Mouse (Mus musculus): Measurements from ENCODE around the gene Qrich2. TPM values are rescaled to one million over a fixed set of nuclear protein-coding genes. Genes with fewer than 3 reads are reported as not detected.

Qrich2 gene
- polyA plus RNA-seq, 1 experiment, result not detected

DNA sequence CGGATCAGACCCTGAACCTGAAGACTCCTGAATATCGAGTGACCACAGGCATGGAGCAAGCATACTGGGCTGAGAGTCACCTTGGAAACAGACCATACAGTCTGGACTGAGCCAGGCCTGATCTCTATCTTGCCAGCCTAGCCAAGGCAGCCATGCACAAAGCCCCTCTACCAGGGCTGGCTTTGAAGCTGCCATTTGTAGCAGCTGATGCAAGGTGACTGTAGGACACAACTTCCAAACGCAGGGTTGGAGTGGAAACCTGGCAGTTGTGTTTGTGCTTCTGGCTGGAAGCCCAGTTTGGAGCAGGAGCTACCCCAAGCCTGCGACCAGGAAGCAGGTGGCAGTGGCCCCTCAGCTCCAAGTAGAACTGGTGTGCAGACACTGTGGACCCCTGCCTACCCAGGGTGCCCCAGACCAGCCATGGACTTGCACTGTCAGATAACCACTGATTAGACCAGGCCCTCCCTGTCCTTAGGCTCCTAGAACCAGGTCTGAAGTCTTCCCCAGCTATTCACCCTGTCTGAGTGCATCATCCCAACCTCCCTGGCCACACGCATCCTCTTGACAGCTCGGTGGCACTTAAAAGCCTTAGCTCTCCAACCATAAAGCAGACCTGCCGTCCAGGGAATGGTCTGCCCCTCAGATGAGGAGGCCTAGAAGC, 25.5 kb downstream of the Qrich2 start:
- Histone ChIP-seq H3K9me3 (no peaks in the 10 kb centered on the region), H3K4me3 (replicated peaks) (no peak overlapping the region), H3K27me3 (replicated peaks) (peaks cover 8% of the 10 kb centered on the region), H3K36me3 (replicated peaks; ENCODE audit: low read length) (peaks cover 50% of the 10 kb centered on the region), H3K4me1 (peaks cover 44% of the 10 kb centered on the region)
- TF ChIP-seq FLI1 (IDR thresholded peaks at IDR 0.05; ENCODE audit: low read length) (no peak), GATA1 (IDR thresholded peaks at IDR 0.05; ENCODE audit: borderline replicate concordance, low read length) (no peak)

DNA sequence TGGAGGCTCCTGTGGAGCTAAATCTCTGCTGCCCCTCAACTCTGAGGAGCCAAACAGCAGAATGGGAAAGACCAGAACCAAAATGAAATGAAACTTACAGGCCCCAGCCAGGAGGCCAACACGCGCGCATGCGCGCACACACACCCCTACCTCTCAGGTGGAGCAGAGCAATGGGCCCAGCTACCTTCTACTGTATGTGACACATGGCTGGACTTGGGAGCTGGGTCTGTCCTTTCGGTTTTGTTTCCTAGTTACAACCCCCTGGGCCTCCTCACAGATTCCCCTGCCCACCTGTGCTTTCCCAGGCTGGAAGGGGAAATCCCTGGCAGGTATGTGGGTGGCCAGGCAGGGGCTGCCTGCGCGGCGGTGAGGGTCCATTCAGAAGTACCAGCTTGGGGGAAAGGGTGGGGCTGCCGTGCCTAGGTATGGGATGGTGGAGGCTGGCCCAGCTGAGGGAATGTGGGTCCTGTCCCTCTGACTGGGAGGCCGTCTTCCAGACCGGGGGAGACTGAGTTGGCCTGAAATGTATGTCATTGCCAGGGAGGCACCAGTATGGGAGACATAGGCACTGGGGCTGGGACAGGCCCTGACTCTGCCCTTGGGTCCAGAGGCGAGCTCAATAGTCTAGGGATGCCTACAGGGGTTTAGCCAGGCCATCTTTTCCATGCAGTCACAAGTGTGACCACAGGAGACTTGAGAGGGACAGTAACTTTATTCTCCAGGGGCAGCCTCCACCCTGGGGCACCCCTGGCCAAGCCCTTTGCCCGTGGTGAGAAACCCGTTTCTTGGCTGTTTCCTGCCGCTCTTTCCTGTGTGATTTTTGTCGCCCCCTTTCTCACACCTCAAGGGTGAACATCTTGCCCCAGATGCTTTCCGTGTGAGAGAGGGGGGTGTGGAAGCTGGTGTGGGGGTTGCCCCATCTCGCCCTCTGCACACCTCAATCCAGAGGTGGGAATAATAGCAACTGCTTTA, 26.5 kb downstream of the Qrich2 start:
- H3K36me3 ChIP-seq (replicated peaks; ENCODE audit: low read length), result peaks cover 54% of the 10 kb centered on the region
- H3K27me3 ChIP-seq (replicated peaks), result peaks cover 5% of the 10 kb centered on the region
- H3K4me3 ChIP-seq (replicated peaks), result no peak overlapping the region
- TF ChIP-seq GATA1 (IDR thresholded peaks at IDR 0.05; ENCODE audit: borderline replicate concordance, low read length) (no peak), FLI1 (IDR thresholded peaks at IDR 0.05; ENCODE audit: low read length) (no peak)
- H3K9me3 ChIP-seq, result no peaks in the 10 kb centered on the region
- peaks cover 50% of the 10 kb centered on the region for H3K4me1 ChIP-seq

DNA sequence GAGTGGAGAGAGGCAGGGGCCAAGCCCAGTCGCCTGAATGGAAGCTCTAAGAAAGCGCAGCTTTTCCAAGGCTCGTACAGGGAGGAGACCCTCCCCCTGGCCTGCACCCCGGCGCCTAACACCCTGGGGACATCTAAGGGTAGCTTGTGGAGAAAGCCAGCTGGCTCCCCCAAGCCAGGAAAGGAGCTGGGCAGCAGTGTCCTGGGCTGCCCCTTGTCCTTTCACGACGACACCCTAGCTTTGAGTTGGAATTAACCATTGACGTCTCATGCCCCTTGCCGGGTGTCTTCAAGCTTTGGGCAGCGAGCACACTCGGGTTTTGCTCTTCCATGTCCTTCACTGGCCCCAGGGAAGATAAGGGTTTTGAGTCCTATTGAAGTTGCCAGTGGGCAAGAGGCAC, 28.5 kb downstream of the Qrich2 start:
- Histone ChIP-seq H3K36me3 (replicated peaks; ENCODE audit: low read length) (peaks cover 54% of the 10 kb centered on the region), H3K9me3 (no peaks in the 10 kb centered on the region), H3K4me3 (replicated peaks) (peak overlapping the region; percentile 69), H3K27me3 (replicated peaks) (no peaks in the 10 kb centered on the region), H3K4me1 (peaks cover 55% of the 10 kb centered on the region)
- no peak for TF ChIP-seq GATA1 (IDR thresholded peaks at IDR 0.05; ENCODE audit: borderline replicate concordance, low read length)
- no peak for TF ChIP-seq FLI1 (IDR thresholded peaks at IDR 0.05; ENCODE audit: low read length)

DNA sequence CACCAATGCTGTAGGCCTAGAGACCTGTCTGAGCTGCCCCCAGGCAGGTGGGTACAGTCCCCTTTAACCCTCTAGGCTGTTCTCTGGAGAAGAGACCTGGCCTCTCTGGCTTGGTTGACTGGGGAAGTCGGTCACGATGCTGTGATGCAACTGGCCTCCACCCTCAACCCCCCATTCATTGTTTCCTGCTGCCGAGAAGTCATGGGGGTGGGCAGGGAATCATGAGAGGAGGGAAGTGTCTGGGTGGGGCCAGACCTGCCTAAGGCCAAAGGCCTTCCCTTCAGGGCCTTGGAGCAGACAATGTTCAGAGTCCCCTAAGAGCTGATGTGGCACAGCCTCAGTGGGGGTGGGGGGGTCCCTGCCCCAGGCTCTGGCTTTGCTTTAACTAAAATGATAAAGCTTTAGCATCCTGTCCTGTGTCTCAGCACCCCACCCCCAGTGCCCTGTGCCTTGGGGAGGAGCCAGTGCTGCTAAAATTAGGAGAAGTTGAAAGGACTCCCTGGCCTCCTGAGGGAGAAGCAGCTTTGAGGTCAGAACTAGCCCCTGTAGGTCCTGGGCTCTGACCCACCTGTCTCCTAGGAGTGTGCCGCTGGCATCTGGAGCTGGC, 29.2 kb downstream of the Qrich2 start:
- peak overlapping the region; percentile 69 for H3K4me3 ChIP-seq (replicated peaks)
- peaks cover 54% of the 10 kb centered on the region for H3K36me3 ChIP-seq (replicated peaks; ENCODE audit: low read length)
- H3K4me1 ChIP-seq, result peaks cover 60% of the 10 kb centered on the region
- TF ChIP-seq GATA1 (IDR thresholded peaks at IDR 0.05; ENCODE audit: borderline replicate concordance, low read length) (no peak), FLI1 (IDR thresholded peaks at IDR 0.05; ENCODE audit: low read length) (no peak)
- no peaks in the 10 kb centered on the region for H3K9me3 ChIP-seq
- no peaks in the 10 kb centered on the region for H3K27me3 ChIP-seq (replicated peaks)

DNA sequence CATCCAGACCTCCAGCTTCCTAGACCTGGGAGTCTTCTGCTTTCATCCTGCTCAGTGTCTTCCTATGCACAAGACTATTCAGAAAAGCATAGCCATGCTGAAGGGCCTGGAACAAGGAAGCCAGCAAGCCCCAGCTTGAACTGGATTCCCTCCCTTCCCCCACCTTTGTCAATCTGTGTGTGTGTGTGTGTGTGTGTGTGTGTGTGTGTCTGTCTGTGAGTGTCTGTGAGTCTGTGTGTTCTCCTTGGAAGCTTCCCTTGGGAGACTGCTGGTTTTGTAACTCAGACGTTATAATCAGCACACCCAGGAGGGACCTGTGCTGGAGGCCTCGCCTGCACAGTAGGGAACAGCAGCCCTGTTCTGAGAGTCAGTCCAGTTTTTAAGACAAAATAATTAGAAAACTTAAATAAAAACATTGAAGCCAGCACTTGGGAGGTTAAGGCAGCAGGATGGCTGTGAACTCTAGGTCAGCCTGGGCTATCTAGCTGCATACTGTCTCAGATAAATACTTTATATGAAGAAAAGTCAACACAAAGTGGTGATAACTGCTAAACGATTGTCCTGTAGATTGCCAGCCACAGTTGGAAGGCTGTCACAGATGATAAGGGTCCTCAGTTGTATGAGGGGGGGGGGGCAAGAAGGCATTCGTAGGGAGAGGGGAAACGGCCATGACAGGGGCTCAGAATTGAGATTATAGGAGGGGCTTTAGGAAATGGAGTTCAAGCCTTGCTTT, 29.9 kb downstream of the Qrich2 start:
- H3K9me3 ChIP-seq, result no peaks in the 10 kb centered on the region
- peaks cover 50% of the 10 kb centered on the region for H3K36me3 ChIP-seq (replicated peaks; ENCODE audit: low read length)
- peaks cover 67% of the 10 kb centered on the region for H3K4me1 ChIP-seq
- H3K4me3 ChIP-seq (replicated peaks), result peak overlapping the region; percentile 69
- no peak for TF ChIP-seq FLI1 (IDR thresholded peaks at IDR 0.05; ENCODE audit: low read length)
- TF ChIP-seq GATA1 (IDR thresholded peaks at IDR 0.05; ENCODE audit: borderline replicate concordance, low read length), result no peak
- no peaks in the 10 kb centered on the region for H3K27me3 ChIP-seq (replicated peaks)

DNA sequence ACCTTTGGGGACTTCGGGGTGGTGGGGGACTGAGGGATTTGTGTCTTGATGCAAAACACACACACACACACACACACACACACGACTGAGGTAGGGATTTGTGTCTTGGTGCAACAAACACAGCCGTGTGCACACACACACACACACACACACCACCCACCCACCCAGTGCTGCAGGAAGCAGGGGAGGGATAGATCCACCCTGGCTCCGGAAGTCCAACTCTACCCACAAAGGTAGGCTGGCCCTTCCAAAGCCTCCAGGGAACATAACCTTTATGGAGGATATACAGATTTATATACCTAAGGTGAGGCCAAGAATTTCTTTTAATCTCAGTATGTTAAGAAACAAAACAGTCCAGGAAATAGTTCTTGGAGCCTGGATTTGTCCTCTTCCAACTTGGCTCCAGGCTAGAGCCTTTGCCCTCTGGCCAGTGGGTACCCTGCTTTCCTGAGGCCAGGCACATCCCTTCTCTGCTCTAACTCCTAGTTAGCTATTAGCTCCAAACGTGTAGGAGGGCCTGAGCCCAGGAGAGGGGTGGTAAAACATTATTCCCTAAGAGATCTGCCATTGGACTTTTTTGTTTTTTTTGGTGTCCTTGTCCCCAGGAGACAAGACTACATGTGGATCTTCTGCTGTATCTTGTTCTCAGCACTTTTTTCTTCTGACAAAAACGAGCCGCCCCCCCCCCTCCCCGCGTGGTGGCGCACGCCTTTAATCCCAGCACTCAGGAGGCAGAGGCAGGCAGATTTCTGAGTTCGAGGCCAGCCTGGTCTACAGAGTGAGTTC, 30.9 kb downstream of the Qrich2 start:
- TF ChIP-seq GATA1 (IDR thresholded peaks at IDR 0.05; ENCODE audit: borderline replicate concordance, low read length), result no peak
- no peak for TF ChIP-seq FLI1 (IDR thresholded peaks at IDR 0.05; ENCODE audit: low read length)
- H3K4me3 ChIP-seq (replicated peaks), result peak overlapping the region; percentile 95
- peaks cover 70% of the 10 kb centered on the region for H3K4me1 ChIP-seq
- H3K27me3 ChIP-seq (replicated peaks), result no peaks in the 10 kb centered on the region
- H3K9me3 ChIP-seq, result no peaks in the 10 kb centered on the region
- H3K36me3 ChIP-seq (replicated peaks; ENCODE audit: low read length), result peaks cover 41% of the 10 kb centered on the region

DNA sequence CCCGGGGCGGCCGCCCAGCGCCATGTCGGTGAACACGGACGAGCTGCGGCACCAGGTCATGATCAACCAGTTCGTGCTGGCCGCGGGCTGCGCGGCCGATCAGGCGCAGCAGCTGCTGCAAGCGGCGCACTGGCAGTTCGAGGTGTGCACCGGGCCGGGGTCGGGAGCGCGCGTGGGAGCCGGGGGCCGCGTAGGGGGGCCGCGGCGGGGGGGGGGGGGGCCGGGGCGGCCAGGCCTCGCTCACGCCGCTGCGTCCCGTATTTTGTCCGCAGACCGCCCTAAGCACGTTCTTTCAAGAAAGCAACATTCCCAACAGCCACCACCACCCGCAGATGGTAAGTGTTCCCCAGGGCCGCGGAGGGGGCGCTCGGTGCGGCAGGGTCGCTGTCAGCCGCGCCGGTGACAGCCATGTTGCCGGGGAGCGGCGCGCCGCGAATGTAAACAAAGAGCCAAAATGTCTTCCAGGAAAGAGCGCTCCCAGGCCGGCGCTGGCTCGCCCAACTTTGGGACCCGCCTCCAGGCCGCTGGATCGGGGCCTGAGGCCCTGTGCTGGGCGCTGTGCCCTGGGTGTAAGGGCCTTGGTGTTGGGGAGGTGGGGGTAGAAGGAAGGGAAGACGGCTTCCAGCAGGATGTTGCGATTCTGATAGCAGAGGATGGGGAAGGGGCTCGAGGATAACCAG, 31.6 kb downstream of the Qrich2 start:
- Histone ChIP-seq H3K9me3 (no peaks in the 10 kb centered on the region), H3K27me3 (replicated peaks) (no peaks in the 10 kb centered on the region), H3K4me1 (peaks cover 72% of the 10 kb centered on the region), H3K36me3 (replicated peaks; ENCODE audit: low read length) (peaks cover 34% of the 10 kb centered on the region), H3K4me3 (replicated peaks) (peak overlapping the region; percentile 95)
- no peak for TF ChIP-seq FLI1 (IDR thresholded peaks at IDR 0.05; ENCODE audit: low read length)
- no peak for TF ChIP-seq GATA1 (IDR thresholded peaks at IDR 0.05; ENCODE audit: borderline replicate concordance, low read length)
